Mouse (Mus musculus) neural tube, embryonic 15.5 days (tissue): Measurements from ENCODE around the gene Il16. TPM values are rescaled to one million over a fixed set of nuclear protein-coding genes. Genes with fewer than 3 reads are reported as not detected.
A peak's percentile ranks its signal among the peaks of the same experiment; 100 is the strongest.

Experiments
- ATAC-seq: fragments of 200-750 bp; cut with Nextera tagmentation; 2 replicates; pipeline ENCODE4 v1.8.0; 2017; ENCODE audit warnings: mild to moderate bottlenecking, moderate TSS enrichment, moderate library complexity; ENCODE audit not compliant: low FRiP score
- H3K27ac ChIP-seq: fragments of 300-500 bp; sonication (generic); replicated peaks from 2 replicates; pipeline ENCODE4 v1.5.1; 2015; ENCODE audit warnings: mild to moderate bottlenecking, inconsistent platforms
- H3K27me3 ChIP-seq: fragments of 300-500 bp; sonication (generic); replicated peaks from 2 replicates; pipeline ENCODE4 v1.6.1; 2015; ENCODE audit warnings: inconsistent platforms
- H3K36me3 ChIP-seq: fragments of 300-500 bp; sonication (generic); 2 replicates; pipeline ENCODE4 v1.6.1; 2015; ENCODE audit warnings: inconsistent platforms
- H3K4me1 ChIP-seq: fragments of 300-500 bp; sonication (generic); 2 replicates; pipeline ENCODE4 v1.6.1; 2015; ENCODE audit warnings: inconsistent platforms
- H3K4me2 ChIP-seq: fragments of 300-500 bp; sonication (generic); 2 replicates; pipeline ENCODE4 v1.6.1; 2015; ENCODE audit warnings: inconsistent platforms, mild to moderate bottlenecking, moderate library complexity
- H3K4me3 ChIP-seq: fragments of 300-500 bp; sonication (generic); replicated peaks from 2 replicates; pipeline ENCODE4 v1.5.1; 2015; ENCODE audit warnings: mild to moderate bottlenecking, inconsistent platforms
- H3K9ac ChIP-seq: fragments of 300-500 bp; sonication (generic); replicated peaks from 2 replicates; pipeline ENCODE4 v1.6.1; 2015; ENCODE audit warnings: mild to moderate bottlenecking, inconsistent platforms
- H3K9me3 ChIP-seq: fragments of 300-500 bp; sonication (generic); replicated peaks from 2 replicates; pipeline ENCODE4 v1.6.1; 2016; ENCODE audit warnings: inconsistent platforms
- WGBS: fragments of 180-500 bp; shearing (Covaris S2); methylation state at CpG from one replicate; pipeline ENCODE4 v1.1.7; 2015; ENCODE audit warnings: mixed read lengths; 5-methylcytosine and 5-hydroxymethylcytosine counted together
- polyA plus RNA-seq: library from polyadenylated mRNA; unstranded; fragments of >200 nt; fragmentation: Nextera tagmentation; extraction: Ambion mirVana; gene quantifications from 2 replicates; pipeline ENCODE4 v1.2.1, GENCODE M21; 2015

The Il16 gene
- polyA plus RNA-seq, 1 experiment from 2014 or later, result 1.4 TPM

DNA sequence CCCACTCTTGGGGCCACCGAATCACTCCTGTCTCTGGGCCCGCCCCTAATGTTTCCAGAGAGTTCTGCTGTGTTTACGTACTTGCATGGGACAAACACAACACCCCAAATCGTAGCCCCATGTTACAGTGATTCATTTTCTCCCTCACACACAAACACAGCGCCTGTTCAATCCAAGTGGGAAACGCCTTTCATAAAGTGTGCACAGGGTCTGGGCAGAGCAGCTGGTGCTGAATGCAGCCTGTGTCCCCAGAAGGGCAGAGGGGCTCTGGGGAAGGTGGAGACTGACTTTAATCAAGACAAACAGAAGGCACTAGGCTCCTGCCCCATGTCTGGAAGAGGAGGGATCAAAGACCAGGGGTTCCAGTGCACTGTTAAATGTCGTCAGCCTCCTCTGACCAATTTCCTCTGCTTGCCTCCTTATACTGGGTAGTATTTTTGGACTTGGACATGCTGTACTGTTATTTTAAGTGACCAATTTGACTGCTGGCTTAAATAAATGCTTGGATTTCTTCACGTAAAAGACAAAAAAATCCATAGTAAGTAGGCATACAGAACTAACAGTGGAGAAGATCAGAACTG is 671 bp upstream of the Il16 start:
- Histone ChIP-seq H3K27me3 (no peaks in the 10 kb centered on the region), H3K9me3 (no peaks in the 10 kb centered on the region), H3K36me3 (no peaks in the 10 kb centered on the region), H3K4me2 (peak overlapping the region; percentile 35), H3K27ac (peak overlapping the region; percentile 41; the same call in 1 of the 2 replicates), H3K4me1 (peaks cover 13% of the 10 kb centered on the region), H3K4me3 (no peak overlapping the region), H3K9ac (no peak overlapping the region)
- 56% methylated on average over 8 of the region's 8 CpGs for WGBS
- no peak for ATAC-seq

GRCm38 (mm10) chr7:83745065-83745412 is 487 bp downstream of the Il16 start:
- no peak for ATAC-seq
- Histone ChIP-seq H3K4me2 (peak overlapping the region; percentile 35), H3K9ac (no peak overlapping the region), H3K4me1 (peaks cover 13% of the 10 kb centered on the region), H3K4me3 (no peak overlapping the region), H3K9me3 (no peaks in the 10 kb centered on the region), H3K36me3 (no peaks in the 10 kb centered on the region), H3K27me3 (no peaks in the 10 kb centered on the region), H3K27ac (peak overlapping the region; percentile 41; the same call in 1 of the 2 replicates)
- WGBS, result 83% methylated on average over 9 of the region's 9 CpGs

DNA sequence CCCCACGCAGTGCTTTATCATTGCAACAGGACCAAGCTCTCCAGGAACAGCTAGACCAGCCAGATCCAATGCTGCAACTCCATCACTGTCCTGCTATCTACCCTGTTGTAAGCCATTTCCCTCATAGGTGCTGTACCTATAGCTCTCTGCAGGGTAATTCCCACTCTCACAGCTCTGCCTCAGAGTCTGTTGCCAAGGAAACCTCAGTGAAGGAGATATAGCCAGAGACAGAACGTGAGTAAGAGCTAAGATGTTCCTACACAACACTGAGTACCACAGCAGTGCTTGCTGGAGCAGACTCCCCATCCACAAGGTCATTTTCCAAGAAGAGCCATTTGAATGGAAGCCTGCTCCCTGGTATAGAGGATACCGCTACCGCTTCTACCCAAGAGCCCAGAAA is 1.3 kb downstream of the Il16 start:
- Histone ChIP-seq H3K27ac (no peak overlapping the region), H3K9me3 (no peaks in the 10 kb centered on the region), H3K4me3 (no peak overlapping the region), H3K27me3 (no peaks in the 10 kb centered on the region), H3K4me1 (peaks cover 13% of the 10 kb centered on the region), H3K9ac (no peak overlapping the region), H3K4me2 (no peak overlapping the region), H3K36me3 (no peaks in the 10 kb centered on the region)
- ATAC-seq, result peak; percentile 80
- WGBS, result 77% methylated on average over 4 of the region's 4 CpGs

DNA sequence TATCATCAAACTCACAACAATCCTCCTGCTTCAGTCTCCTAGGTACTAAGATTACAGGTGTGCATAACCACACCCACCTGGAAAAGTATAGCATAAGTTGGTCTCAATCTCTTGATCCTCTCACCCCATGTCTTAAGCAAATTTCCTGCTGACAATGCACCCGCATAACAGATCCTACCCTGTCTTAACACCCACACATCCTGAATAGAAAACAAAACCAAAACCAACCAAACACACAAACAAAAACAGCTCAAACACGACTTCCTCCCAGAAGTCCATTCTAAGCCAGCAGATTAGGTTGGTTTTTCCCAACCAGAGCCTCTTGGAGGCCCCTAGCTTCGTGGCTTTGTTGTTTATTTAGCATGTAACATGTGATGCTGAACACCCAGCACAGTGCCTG is 2.8 kb downstream of the Il16 start:
- H3K9ac ChIP-seq, result no peak overlapping the region
- no peak overlapping the region for H3K27ac ChIP-seq
- H3K4me3 ChIP-seq, result no peak overlapping the region
- no peak overlapping the region for H3K4me2 ChIP-seq
- no peaks in the 10 kb centered on the region for H3K27me3 ChIP-seq
- peaks cover 13% of the 10 kb centered on the region for H3K4me1 ChIP-seq
- no peaks in the 10 kb centered on the region for H3K36me3 ChIP-seq
- 64% methylated on average over 3 of the region's 3 CpGs for WGBS
- ATAC-seq, result no peak
- H3K9me3 ChIP-seq, result no peaks in the 10 kb centered on the region

DNA sequence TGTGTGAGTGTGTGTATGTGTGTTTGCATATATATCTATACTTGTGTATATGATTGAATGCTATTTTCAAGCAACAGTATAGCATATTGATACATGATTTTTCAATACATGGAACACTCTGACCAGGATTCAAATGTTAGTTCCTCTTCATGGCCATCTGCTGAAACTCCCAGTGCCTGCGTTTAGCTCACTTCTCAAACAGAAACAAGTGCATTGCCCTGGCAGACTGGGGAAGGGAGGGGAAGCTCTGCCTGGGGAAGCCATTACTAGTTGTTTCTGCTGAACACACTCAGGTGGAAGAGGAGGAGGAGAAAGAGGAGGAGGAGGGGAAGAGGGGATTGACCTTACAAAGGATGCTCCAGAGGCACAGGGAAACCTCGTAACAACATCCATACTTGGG is 3.5 kb downstream of the Il16 start:
- H3K9me3 ChIP-seq, result no peaks in the 10 kb centered on the region
- no peaks in the 10 kb centered on the region for H3K36me3 ChIP-seq
- H3K27ac ChIP-seq, result no peak overlapping the region
- no peaks in the 10 kb centered on the region for H3K27me3 ChIP-seq
- H3K4me1 ChIP-seq, result peaks cover 13% of the 10 kb centered on the region
- WGBS, result 88% methylated on average over 2 of the region's 2 CpGs
- H3K4me3 ChIP-seq, result no peak overlapping the region
- no peak overlapping the region for H3K4me2 ChIP-seq
- ATAC-seq, result no peak
- H3K9ac ChIP-seq, result no peak overlapping the region

DNA sequence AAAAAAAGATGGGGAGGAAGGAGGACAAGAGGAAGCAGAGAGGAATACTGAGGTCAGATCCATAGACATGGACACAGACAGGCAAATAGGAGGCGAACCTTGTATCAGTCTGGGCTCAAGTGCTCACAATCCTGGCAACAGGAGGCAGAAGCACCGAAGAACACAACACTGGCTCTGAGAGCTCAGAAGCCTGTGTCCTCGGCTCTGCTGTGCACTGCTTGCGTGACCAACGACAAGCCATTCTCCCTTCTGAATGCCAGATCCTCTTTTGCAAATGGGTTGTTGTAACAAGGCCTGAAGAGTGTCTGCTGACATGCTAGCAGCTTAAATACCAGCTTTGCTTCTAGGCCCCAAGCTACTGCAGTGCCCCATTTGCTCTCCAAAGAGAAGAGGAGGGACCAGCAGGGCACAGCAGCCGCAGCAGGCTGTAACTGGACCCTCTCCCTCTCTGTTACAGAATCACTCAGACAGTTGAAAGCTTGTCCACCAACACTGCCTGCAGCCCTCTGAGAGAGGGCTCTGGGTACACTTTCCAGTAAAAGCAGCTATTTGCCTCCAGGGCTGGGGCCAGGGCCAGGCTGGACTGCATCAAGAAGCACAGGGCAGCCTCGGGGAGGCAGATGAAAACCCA is 5.7 kb downstream of the Il16 start:
- Histone ChIP-seq H3K4me2 (no peak overlapping the region), H3K36me3 (no peaks in the 10 kb centered on the region), H3K9me3 (no peaks in the 10 kb centered on the region), H3K4me3 (no peak overlapping the region), H3K27ac (no peak overlapping the region), H3K27me3 (no peaks in the 10 kb centered on the region), H3K4me1 (peaks cover 8% of the 10 kb centered on the region), H3K9ac (no peak overlapping the region)
- WGBS, result 51% methylated on average over 7 of the region's 7 CpGs
- no peak for ATAC-seq

DNA sequence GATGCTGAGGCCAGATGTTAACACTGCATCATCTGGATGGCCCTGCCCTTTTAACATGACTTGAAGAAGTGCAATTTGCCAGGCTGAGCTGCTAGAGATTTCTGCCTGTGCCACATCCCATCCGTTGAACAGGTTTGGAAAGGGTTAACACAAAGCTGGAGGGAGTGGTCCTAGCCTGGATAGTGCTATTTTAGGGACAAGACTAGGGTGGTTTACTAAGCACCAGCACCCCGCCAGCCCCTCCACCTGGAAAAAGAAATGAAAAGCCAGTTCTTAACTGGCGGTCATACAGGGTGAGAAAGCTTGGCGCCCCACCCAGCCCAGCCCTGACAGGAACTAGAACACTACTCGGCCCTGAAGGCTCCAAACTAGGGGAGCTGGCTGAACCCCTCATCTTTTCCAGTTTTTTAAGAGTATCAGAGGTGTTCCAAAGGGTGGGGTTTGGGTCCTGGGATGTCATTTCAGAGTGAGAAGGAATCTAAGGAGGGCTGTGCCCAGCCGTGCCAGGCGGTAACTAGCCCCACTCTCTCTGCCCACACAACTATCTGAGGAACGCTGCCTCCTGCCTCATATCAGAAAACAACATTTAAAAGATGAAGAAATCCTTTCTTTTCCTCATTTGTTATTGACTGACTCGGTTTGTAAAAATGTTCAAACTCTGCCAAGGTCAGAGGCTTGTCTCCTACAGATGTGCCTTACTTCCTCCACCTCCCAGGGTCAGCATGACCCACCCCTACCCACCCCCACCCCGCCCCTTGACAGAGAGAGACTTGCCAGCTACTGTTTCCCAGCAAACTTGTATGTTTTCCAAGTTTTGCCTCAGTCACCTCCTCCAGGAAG is 6.7 kb downstream of the Il16 start:
- H3K4me3 ChIP-seq, result no peak overlapping the region
- WGBS, result 82% methylated on average over 10 of the region's 10 CpGs
- no peaks in the 10 kb centered on the region for H3K36me3 ChIP-seq
- H3K9me3 ChIP-seq, result no peaks in the 10 kb centered on the region
- H3K27me3 ChIP-seq, result no peaks in the 10 kb centered on the region
- H3K27ac ChIP-seq, result no peak overlapping the region; the same call in 1 of the 2 replicates
- H3K4me2 ChIP-seq, result no peak overlapping the region
- no peak overlapping the region for H3K9ac ChIP-seq
- ATAC-seq, result no peak
- H3K4me1 ChIP-seq, result no peaks in the 10 kb centered on the region

GRCm38 (mm10) chr7:83737914-83738490 is 7.5 kb downstream of the Il16 start:
- Histone ChIP-seq H3K4me2 (no peak overlapping the region), H3K36me3 (no peaks in the 10 kb centered on the region), H3K9me3 (no peaks in the 10 kb centered on the region), H3K4me3 (no peak overlapping the region), H3K4me1 (no peaks in the 10 kb centered on the region), H3K9ac (no peak overlapping the region), H3K27ac (no peak overlapping the region; the same call in 1 of the 2 replicates), H3K27me3 (no peaks in the 10 kb centered on the region)
- WGBS, result 40% methylated on average over 6 of the region's 6 CpGs
- ATAC-seq, result no peak

- no peaks in the 10 kb centered on the region for H3K9me3 ChIP-seq
- H3K36me3 ChIP-seq, result no peaks in the 10 kb centered on the region
- WGBS, result 77% methylated on average over 6 of the region's 6 CpGs
- no peak overlapping the region for H3K9ac ChIP-seq
- H3K4me3 ChIP-seq, result no peak overlapping the region
- no peak for ATAC-seq
- H3K4me2 ChIP-seq, result no peak overlapping the region
- no peaks in the 10 kb centered on the region for H3K27me3 ChIP-seq
- no peak overlapping the region for H3K27ac ChIP-seq
- H3K4me1 ChIP-seq, result no peaks in the 10 kb centered on the region
These were observed 9.0 kb downstream of the Il16 start for GRCm38 (mm10) chr7:83736341-83737115.

DNA sequence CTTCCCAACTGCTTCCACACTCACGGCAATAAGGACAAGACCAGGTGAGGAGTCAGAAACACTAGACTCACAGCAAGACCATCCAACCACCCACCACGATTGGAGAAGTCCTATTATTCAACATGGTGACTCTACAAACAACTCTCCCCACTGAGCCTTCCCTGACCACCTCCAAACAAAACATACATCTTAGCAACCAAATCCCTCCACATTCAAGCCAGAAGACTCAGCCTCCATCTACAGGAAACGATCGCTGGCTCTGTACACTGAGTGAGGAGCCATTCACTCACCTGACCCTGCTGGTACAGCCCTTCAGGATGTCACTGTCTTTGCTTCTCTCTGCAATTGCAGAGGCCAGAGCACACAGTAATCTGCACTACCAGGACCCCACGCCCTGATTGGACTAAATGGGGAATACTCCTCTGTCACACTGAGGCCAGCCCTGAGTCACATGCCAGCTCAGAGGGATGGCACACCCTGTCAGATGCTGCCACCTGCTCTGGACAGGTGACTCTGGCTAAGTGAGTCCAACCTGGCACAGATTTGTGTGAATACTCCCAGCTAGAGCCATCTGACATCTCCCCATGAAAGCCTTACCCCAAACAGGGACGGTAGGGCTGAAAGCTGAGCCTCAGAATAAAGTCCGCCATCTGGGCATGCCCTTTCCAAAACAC is 10.3 kb downstream of the Il16 start:
- Histone ChIP-seq H3K9ac (no peak overlapping the region), H3K4me3 (no peak overlapping the region), H3K9me3 (no peaks in the 10 kb centered on the region), H3K4me1 (no peaks in the 10 kb centered on the region), H3K27ac (no peak overlapping the region), H3K27me3 (no peaks in the 10 kb centered on the region), H3K36me3 (no peaks in the 10 kb centered on the region), H3K4me2 (no peak overlapping the region)
- 90% methylated on average over 7 of the region's 7 CpGs for WGBS
- no peak for ATAC-seq

- Histone ChIP-seq H3K27ac (no peak overlapping the region), H3K36me3 (no peaks in the 10 kb centered on the region), H3K4me2 (no peak overlapping the region), H3K9ac (no peak overlapping the region), H3K4me3 (no peak overlapping the region), H3K9me3 (no peaks in the 10 kb centered on the region), H3K27me3 (no peaks in the 10 kb centered on the region), H3K4me1 (no peaks in the 10 kb centered on the region)
- WGBS, result 64% methylated on average over 6 of the region's 6 CpGs
- no peak for ATAC-seq
These were observed 10.8 kb downstream of the Il16 start for GRCm38 (mm10) chr7:83734671-83735082.
